Mouse (Mus musculus) kidney, embryonic 15.5 days (tissue): ENCODE data around the gene Ascc1. TPM values are rescaled to one million over a fixed set of nuclear protein-coding genes. Genes with fewer than 3 reads are reported as not detected.

Experiments
- microRNA-seq: library from miRNA; unstranded; fragments of <30 nt; microRNA quantifications from one replicate; pipeline ENCODE4, GENCODE M21; 2016
- polyA plus RNA-seq: library from polyadenylated mRNA; unstranded; fragments of >200 nt; fragmentation: Nextera tagmentation; extraction: Ambion mirVana; gene quantifications from 2 replicates; pipeline ENCODE4 v1.2.1, GENCODE M21; 2015

Ascc1 gene
- polyA plus RNA-seq, 1 experiment from 2014 or later: 50.6 TPM

Small RNA genes lying within 50 kb of the gene (microRNA-seq; reads per million reads assigned to microRNA genes)
- not detected for gene Mir6906

Other genes with a start within 250 kb of the Ascc1 start
- 27.1 and 30.2 TPM in 2 replicates for gene Dnajb12, start 123.2 kb upstream of the Ascc1 start, polyA plus RNA-seq
- 31.0 and 36.3 TPM in 2 replicates for gene Ddit4, start 51.0 kb upstream of the Ascc1 start, polyA plus RNA-seq
- gene Anapc16, start 330 bp downstream of the Ascc1 start, polyA plus RNA-seq: 102 and 107 TPM in 2 replicates
- 49.4 and 52.8 TPM in 2 replicates for gene Spock2, start 103.4 kb downstream of the Ascc1 start, polyA plus RNA-seq
- gene Chst3, start 216.5 kb downstream of the Ascc1 start, polyA plus RNA-seq: 1.6 and 2.0 TPM in 2 replicates